Mouse (Mus musculus) left cerebral cortex, postnatal 4 days (tissue): ENCODE results near the gene Lpin3. TPM values are rescaled to one million over a fixed set of nuclear protein-coding genes. Genes with fewer than 3 reads are reported as not detected.
A peak's percentile ranks its signal among the peaks of the same experiment; 100 is the strongest.

Experiments used
- DNase-seq: peaks from one replicate; pipeline ENCODE4 v3.0.0-alpha.2; 2022
- intact Hi-C: fragments of 180-260 bp; cut with DNase I; formaldehyde crosslinking; loops from one replicate; pipeline ENCODE4 v1.15.1; 2025
- total RNA-seq, 2 experiments: library from RNA; stranded (reverse); gene quantifications; 2 replicates each; pipeline ENCODE4 v1.2.3; 2021

The Lpin3 gene
- total RNA-seq, result under 1 TPM; 0.16 to 0.36 TPM

DNA sequence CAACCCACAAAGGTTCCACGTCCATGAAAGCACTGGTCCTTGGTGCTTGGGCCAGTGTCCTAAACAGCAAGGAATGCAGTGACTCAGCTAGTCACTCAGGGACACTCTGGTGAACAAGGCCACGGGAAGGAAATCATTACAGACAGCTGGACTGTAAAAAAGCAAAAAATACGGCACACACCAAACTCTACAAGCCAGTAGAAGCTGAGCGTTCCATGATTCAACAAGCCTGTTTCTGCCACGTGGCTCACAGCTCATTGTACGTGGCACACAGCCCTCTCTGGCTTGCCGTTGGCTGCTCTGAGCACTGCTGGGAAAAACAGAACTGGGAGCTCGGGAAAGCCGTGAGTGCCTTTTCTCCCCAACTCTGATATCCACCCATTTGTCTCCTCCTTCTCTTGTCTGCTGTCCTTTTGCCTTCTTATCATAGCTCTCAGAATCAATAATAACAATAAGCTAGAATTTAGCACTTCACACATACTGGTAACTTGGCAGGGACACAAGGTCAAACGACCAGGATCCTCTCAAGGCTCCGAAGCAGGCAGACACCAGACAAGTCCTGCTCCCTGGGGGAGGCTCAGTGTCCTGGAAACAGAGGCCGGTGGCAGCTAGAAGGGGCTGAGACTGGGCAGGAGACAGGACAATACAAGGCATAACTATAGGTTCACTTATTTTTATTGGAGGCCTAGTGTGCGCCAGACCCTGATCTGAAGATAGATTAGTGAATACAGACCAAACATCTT lies at the start of gene Lpin3:
Gene Lpin3, plus strand, starts transcription at position 218 of the 743 bp plus-strand sequence.
- intact Hi-C loops, result loop anchor here (10.0 kb wide), 1 partner anchor 96 kb away; no protein-coding TSS in a partner anchor
- DNase-seq, result no peak

- intact Hi-C loops, result no loop called here
These were observed 39.6 kb upstream of the Lpin3 start for GRCm38 (mm10) chr2:160840838-160841237.

GRCm38 (mm10) chr2:160847664-160848063 lies 32.8 kb upstream of the Lpin3 start:
- no peak for DNase-seq
- intact Hi-C loops, result no loop called here

More at GRCm38 (mm10) chr2:160840838-160841237, 39.6 kb upstream of the Lpin3 start:
- no peak for DNase-seq

DNA sequence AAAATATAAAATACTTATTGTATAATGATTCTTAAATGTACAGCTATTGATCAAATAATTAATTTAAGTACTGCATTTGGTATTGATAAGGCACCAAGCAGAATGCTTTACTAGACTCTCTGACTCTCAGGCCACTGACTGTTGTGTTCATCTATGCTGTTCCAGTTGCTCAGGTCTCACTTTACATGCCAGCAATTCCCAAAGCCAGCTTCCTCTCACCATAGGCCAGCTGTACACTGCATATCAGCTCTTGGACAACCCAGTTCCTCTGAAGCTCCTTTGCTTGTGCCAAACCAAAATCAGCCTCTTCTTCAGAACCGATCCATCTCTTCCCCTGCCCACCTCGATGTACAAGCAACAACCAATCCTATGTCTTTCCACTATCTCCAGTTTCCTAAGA lies 32.3 kb upstream of the Lpin3 start:
- intact Hi-C loops, result no loop called here
- DNase-seq, result no peak

- intact Hi-C loops, result loop anchor here (10.0 kb wide), 1 partner anchor 65 kb away; no protein-coding TSS in a partner anchor
- no peak for DNase-seq
These were observed 30.7 kb upstream of the Lpin3 start for GRCm38 (mm10) chr2:160849617-160850240.

GRCm38 (mm10) chr2:160850360-160850759 lies 30.1 kb upstream of the Lpin3 start:
- DNase-seq, result no peak
- intact Hi-C loops, result loop anchor here (10.0 kb wide), 1 partner anchor 66 kb away; no protein-coding TSS in a partner anchor

DNA sequence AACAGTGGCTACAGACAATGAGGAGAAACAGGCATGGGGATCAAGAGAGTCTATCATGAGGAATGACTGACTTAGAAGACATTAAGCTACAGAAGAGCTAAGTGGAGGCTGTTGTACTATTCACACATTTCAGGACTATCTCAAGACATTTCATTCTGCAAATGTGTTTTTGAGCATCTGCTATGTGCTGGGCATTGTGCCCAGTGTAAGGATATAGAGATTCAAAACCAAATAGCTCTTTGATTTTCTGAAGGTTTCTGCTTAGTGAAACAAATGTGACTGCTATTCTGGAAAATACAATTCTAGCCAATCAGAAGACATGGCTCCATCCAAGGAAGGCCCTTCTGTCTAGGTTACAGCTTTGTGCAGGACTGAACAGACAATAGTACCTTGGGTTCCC lies 25.8 kb upstream of the Lpin3 start:
- intact Hi-C loops, result loop anchor here (10.0 kb wide), 1 partner anchor 70 kb away; no protein-coding TSS in a partner anchor

DNA sequence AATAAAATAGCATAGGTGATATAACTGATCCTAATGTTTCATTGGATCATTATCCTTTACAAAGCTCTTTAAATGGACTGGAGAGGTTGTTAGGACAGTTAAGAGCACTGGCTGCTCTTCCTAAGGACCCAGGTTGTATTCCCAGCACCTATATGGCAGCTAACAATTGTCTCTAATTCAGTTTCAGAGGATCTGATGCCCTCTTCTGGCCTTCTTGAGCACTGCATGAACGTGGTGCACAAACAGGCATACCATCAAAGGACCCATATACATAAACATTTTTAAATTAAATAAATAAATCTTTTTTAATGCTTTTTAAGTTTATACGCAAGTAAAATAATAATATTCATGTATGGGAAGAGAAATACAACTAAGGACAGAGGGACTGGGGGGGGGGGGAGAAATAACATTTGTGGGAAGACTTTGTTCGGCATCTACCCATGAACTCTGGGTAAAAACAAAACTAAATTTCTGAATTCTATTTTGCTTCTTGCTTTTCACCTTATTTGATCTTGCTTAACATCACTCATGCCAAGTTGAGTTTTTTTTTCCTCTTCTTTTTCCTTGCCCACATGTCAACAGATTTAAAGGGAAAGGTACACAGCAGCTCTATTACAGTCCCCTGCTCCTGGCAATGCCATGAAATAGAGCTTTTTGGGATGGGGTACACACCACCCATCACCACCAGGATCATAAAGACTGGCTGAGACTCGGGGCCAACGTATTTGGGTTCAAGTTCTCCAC lies 23.9 kb upstream of the Lpin3 start:
- no peak for DNase-seq
- intact Hi-C loops, result loop anchor here (10.0 kb wide), 1 partner anchor 72 kb away; no protein-coding TSS in a partner anchor

More for the DNA sequence above, 25.8 kb upstream of the Lpin3 start:
- no peak for DNase-seq

DNA sequence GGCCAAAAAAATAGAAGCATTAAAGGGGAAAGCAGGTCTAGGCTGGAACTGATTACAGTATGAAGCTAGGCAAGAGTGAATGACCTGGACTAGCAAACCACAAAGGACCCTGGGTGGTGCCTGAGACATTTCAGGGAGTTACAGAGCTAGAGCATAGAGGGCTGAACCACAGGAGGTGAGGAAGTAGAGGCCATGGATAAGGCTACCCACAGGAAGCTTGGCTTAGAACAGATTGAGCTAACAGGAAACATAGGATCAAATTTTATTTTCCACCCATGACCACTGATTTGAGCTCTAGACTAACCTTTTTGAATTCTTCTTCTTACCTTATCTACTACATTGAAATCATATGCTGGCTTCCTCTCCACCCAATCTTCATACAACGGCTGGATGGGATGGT lies 20.1 kb upstream of the Lpin3 start:
- DNase-seq, result no peak
- intact Hi-C loops, result no loop called here

DNA sequence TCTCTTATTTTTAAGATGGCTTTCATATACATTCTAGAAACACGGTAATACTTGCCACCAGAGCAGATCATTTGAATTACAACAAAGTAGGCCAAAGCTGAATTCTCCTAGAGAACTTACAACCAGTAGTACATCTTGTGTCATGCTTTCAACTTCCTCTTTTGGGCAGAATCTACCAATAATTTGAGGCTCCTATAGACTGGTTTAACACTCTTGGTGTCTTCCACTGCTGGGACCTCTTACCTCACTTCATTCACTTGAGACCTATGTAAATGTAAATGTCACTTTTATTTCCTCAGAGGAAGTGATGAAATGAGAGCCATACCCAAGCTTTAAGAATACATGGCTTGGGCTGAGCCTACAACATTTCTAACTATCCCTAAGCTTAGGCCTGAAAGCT lies 16.4 kb upstream of the Lpin3 start:
- no peak for DNase-seq
- intact Hi-C loops, result no loop called here

GRCm38 (mm10) chr2:160865266-160865665 lies 15.2 kb upstream of the Lpin3 start:
- DNase-seq, result peak; percentile 31
- intact Hi-C loops, result no loop called here

- intact Hi-C loops, result no loop called here
- DNase-seq, result no peak
These were observed 11.0 kb upstream of the Lpin3 start for GRCm38 (mm10) chr2:160869446-160869845.

GRCm38 (mm10) chr2:160871310-160871709 lies 9.2 kb upstream of the Lpin3 start:
- intact Hi-C loops, result loop anchor here (10.0 kb wide), 1 partner anchor 107 kb away; no protein-coding TSS in a partner anchor
- DNase-seq, result no peak

- intact Hi-C loops, result loop anchor here (10.0 kb wide), 1 partner anchor 108 kb away; no protein-coding TSS in a partner anchor
- peak; percentile 86 for DNase-seq
These were observed 8.1 kb upstream of the Lpin3 start for GRCm38 (mm10) chr2:160872395-160872794.

DNA sequence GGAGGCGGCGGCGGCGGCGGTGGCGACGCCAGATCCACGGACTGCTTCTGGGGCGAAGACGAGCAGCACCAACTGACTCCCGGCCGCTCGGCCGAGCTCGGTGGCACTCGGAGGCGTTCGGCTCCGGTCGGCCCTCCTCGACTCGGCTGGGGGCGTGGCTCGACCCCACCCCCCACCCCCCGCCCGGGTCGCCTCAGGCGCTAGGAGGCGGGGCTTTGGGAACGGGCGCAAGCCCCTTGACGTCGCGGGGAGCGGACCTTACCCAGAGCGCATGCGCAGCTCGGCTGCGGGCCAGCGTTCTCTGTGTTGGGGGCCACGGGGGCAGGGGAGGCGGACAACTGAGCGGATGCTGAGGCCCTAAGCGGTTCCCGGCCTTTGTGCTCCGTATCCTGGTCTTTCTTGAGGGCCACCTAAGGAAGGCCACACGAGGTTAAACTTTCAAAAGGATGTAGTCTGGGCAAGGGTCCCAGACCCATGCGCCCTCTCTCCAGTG lies 7.5 kb upstream of the Lpin3 start, which contains the start of gene Zhx3:
Gene Zhx3, minus strand, starts transcription at position 109 of the 493 bp plus-strand sequence.
- peak; percentile 96 for DNase-seq
- intact Hi-C loops, result loop anchor here (10.0 kb wide), 1 partner anchor 108 kb away; no protein-coding TSS in a partner anchor

DNA sequence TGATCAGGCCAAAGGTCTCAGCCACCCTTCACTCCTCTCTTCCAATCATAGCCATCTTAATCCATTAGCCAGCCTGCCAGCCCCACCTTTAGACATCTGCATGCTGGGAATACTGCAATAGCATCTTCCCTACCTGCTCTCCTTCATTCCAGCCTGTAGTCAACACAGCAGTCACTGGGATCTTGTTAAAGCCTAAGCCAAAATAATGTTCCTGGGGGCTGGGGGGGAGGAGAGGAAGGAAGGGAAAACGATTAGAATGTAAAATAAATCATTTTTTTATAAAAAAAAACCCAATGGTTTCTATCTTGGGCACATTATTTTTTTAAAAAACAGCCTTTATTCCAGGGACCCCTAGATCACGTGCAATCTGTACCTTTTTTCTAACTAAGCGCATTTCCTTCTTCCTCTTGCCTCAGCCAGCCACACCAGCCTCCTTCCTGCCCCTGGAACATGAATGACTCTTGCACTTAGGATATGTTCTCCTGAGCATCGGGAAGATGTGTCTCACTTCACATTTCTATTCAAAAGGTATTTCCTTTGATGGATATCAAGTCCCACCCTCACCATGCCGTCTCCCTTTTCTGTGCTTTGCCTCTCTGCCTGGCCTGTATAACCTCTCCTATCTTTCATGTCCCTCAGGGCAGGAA lies 6.1 kb upstream of the Lpin3 start:
- intact Hi-C loops, result loop anchor here (10.0 kb wide), 1 partner anchor 110 kb away; no protein-coding TSS in a partner anchor
- DNase-seq, result no peak

DNA sequence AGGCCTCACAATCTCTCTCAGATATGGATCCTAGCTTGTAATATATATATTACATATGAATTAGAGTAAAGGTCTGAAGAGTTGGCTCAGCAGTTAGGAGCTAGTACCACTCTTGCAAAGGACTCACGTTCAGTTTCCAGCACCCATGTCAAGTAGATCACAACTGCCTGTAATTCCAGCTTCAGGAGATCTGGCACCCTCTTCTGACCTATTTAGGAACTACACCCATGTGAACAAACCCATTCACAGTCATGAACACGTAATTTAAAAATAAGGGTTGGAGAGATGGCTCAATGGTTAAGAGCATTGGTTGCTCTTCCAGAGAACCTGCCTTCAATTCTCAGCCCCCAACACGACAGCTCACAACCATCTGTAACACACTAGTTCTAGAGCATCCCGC lies 4.4 kb upstream of the Lpin3 start:
- no peak for DNase-seq
- intact Hi-C loops, result loop anchor here (10.0 kb wide), 1 partner anchor 111 kb away; no protein-coding TSS in a partner anchor

- intact Hi-C loops, result loop anchor here (10.0 kb wide), 1 partner anchor 97 kb away; no protein-coding TSS in a partner anchor
- no peak for DNase-seq
These were observed 1.1 kb downstream of the Lpin3 start for GRCm38 (mm10) chr2:160881462-160882101.

DNA sequence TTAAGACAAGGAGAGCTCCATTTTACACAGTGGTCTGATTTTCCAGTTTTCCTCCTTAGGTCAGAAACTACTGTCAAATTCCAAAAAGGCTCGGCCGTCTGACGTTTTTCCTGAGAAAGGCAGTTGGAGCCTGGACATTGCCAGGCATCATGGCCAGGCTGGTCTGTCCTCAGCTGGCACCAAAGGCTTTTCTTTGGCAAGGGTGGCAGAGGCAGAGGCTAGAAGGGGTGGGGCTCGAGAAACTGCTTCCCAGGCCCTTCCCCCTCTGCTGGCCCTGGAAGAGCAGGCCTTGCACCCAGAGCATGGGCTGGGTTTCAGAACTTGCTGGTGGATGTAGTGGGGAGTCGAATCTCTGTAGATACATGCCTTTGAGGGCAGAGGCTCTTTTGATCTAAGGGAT lies 2.0 kb downstream of the Lpin3 start:
- intact Hi-C loops, result loop anchor here (10.0 kb wide), 1 partner anchor 98 kb away; no protein-coding TSS in a partner anchor
- peak; percentile 41 for DNase-seq
